In genomic region chr10:10557085-10557484, GRCm38 (mm10) we compare ENCODE assay signal across 7 mouse cellular contexts. TPM values are rescaled to one million over a fixed set of nuclear protein-coding genes. Genes with fewer than 3 reads are reported as not detected.
DNase-seq lines count a peak whose midpoint lies in the region; ATAC-seq and TF ChIP-seq lines count a peak whose summit lies in the region.

No protein-coding gene starts in this region.

- 12% methylated on average over 8 of the region's 8 CpGs for WGBS in forebrain, embryonic 13.5 days
- 6% methylated on average over 8 of the region's 8 CpGs for WGBS in hindbrain, embryonic 12.5 days
- WGBS in limb, embryonic 14.5 days, result 3% methylated on average over 8 of the region's 8 CpGs
- 10% methylated on average over 8 of the region's 8 CpGs for WGBS in midbrain, embryonic 12.5 days

- peak; percentile 34 for ATAC-seq in forebrain, embryonic 13.5 days
- peak; percentile 14; the same call in 1 of the 2 replicates for ATAC-seq in hindbrain, embryonic 12.5 days (ENCODE audit: low FRiP score)
- ATAC-seq in limb, embryonic 14.5 days (ENCODE audit: low FRiP score, low read depth), result peak; percentile 77
- peak; percentile 24 for ATAC-seq in midbrain, embryonic 12.5 days (ENCODE audit: low FRiP score, low read depth)

- H3K4me1 ChIP-seq in ES-E14 (ENCODE audit: control insufficient read depth in 2 of 2, insufficient read depth in 2 of 2, low read length in 2 of 2, poor library complexity in 1 of 2), result no peaks in the 10 kb centered on the region
- H3K4me1 ChIP-seq in forebrain, embryonic 13.5 days, result 0 out of 2 replicates have a peak, but pooled peaks cover 5% of the 10 kb centered on the region
- 0 out of 2 replicates have a peak, but pooled peaks cover 3% of the 10 kb centered on the region for H3K4me1 ChIP-seq in hindbrain, embryonic 12.5 days
- peaks cover 11% of the 10 kb centered on the region for H3K4me1 ChIP-seq in limb, embryonic 14.5 days (ENCODE audit: control insufficient read depth, insufficient read depth, low read length)
- H3K4me1 ChIP-seq in midbrain, embryonic 12.5 days, result no peaks in the 10 kb centered on the region

- no peaks in the 10 kb centered on the region for H3K36me3 ChIP-seq in ES-E14 (ENCODE audit: control insufficient read depth, insufficient read depth, low read length, poor library complexity, severe bottlenecking)
- no peaks in the 10 kb centered on the region for H3K36me3 ChIP-seq in forebrain, embryonic 13.5 days (ENCODE audit: poor library complexity, severe bottlenecking)
- H3K36me3 ChIP-seq in hindbrain, embryonic 12.5 days, result no peaks in the 10 kb centered on the region
- H3K36me3 ChIP-seq in limb, embryonic 14.5 days (ENCODE audit: control insufficient read depth, insufficient read depth, low read length), result no peaks in the 10 kb centered on the region
- H3K36me3 ChIP-seq in midbrain, embryonic 12.5 days, result no peaks in the 10 kb centered on the region

- H3K4me3 ChIP-seq in ES-E14 (ENCODE audit: insufficient read depth in 1 of 2, low read depth in 1 of 2, low read length in 2 of 2, poor library complexity in 1 of 2, severe bottlenecking in 1 of 2), result peak overlapping the region in 1 of 2 experiments; percentile 73; a peak in 1 of 4 replicates
- peak overlapping the region; percentile 65 for H3K4me3 ChIP-seq in forebrain, embryonic 13.5 days
- peak overlapping the region; percentile 64 for H3K4me3 ChIP-seq in hindbrain, embryonic 12.5 days
- H3K4me3 ChIP-seq in limb, embryonic 14.5 days (replicated peaks; ENCODE audit: low read length), result peak overlapping the region; percentile 69
- peak overlapping the region; percentile 61 for H3K4me3 ChIP-seq in midbrain, embryonic 12.5 days

- peak; percentile 13 for DNase-seq in ES-E14 (ENCODE audit: low read depth, low spot score)
- DNase-seq in adrenal gland, postnatal 25 days, result peak; percentile 10
- DNase-seq in limb, embryonic 14.5 days (ENCODE audit: low spot score), result peak; percentile 79
- no peak for DNase-seq in adipocyte (ENCODE audit: low spot score)

- peak overlapping the region; percentile 97 for H3K4me2 ChIP-seq in forebrain, embryonic 13.5 days
- H3K4me2 ChIP-seq in hindbrain, embryonic 12.5 days (replicated peaks), result peak overlapping the region; percentile 96
- peak overlapping the region; percentile 86 for H3K4me2 ChIP-seq in limb, embryonic 14.5 days (replicated peaks; ENCODE audit: low read depth, low read length, severe bottlenecking)
- H3K4me2 ChIP-seq in midbrain, embryonic 12.5 days (replicated peaks), result peak overlapping the region; percentile 85

- in situ Hi-C loops in ES-E14 (cut with MboI; ENCODE audit: low sequenced_read_pairs in 2 of 2, unreplicated experiment in 2 of 2), result loop anchor here in 1 of 2 experiments (25.0 kb wide), 1 partner anchor 195 kb away; no protein-coding TSS in a partner anchor

- H3K27ac ChIP-seq in ES-E14 (ENCODE audit: insufficient read depth, low read depth, low read length, poor library complexity, severe bottlenecking), result no peak overlapping the region
- no peak overlapping the region for H3K27ac ChIP-seq in forebrain, embryonic 13.5 days
- H3K27ac ChIP-seq in hindbrain, embryonic 12.5 days, result no peak overlapping the region
- H3K27ac ChIP-seq in limb, embryonic 14.5 days (replicated peaks; ENCODE audit: low read depth, low read length), result peak overlapping the region; percentile 40
- no peak overlapping the region for H3K27ac ChIP-seq in midbrain, embryonic 12.5 days (replicated peaks)

- no peaks in the 10 kb centered on the region for H3K9me3 ChIP-seq in ES-E14 (ENCODE audit: control insufficient read depth, insufficient read depth, low read depth, low read length)
- H3K9me3 ChIP-seq in forebrain, embryonic 13.5 days (replicated peaks), result no peaks in the 10 kb centered on the region
- no peaks in the 10 kb centered on the region for H3K9me3 ChIP-seq in hindbrain, embryonic 12.5 days (replicated peaks)
- no peaks in the 10 kb centered on the region for H3K9me3 ChIP-seq in limb, embryonic 14.5 days (ENCODE audit: control insufficient read depth, low read length)
- no peaks in the 10 kb centered on the region for H3K9me3 ChIP-seq in midbrain, embryonic 12.5 days

- TF ChIP-seq POLR2A in limb, embryonic 14.5 days (IDR thresholded peaks at IDR 0.05; ENCODE audit: borderline replicate concordance, extremely low read depth, insufficient read depth, insufficient read length), result no peak

- H3K27me3 ChIP-seq in forebrain, embryonic 13.5 days, result no peaks in the 10 kb centered on the region
- no peaks in the 10 kb centered on the region for H3K27me3 ChIP-seq in hindbrain, embryonic 12.5 days
- H3K27me3 ChIP-seq in limb, embryonic 14.5 days (ENCODE audit: control insufficient read depth, insufficient read depth, low read length), result no peaks in the 10 kb centered on the region
- H3K27me3 ChIP-seq in midbrain, embryonic 12.5 days, result peaks cover 9% of the 10 kb centered on the region; the same call in 1 of the 2 replicates

- no peak overlapping the region for H3K9ac ChIP-seq in ES-E14 (ENCODE audit: insufficient read depth, low read depth, low read length, poor library complexity, severe bottlenecking)
- 0 out of 2 replicates have a peak overlapping the region, but pooled peaks have one; percentile 68 for H3K9ac ChIP-seq in forebrain, embryonic 13.5 days
- no peak overlapping the region; the same call in 1 of the 2 replicates for H3K9ac ChIP-seq in hindbrain, embryonic 12.5 days
- H3K9ac ChIP-seq in limb, embryonic 14.5 days (ENCODE audit: low read depth, low read length, severe bottlenecking), result peak overlapping the region; percentile 74
- H3K9ac ChIP-seq in midbrain, embryonic 12.5 days (replicated peaks), result no peak overlapping the region

TF ChIP-seq in ES-E14, 5 proteins besides CTCF, POLR2A, EP300 and RAD21:
- TF ChIP-seq MAFK (IDR thresholded peaks at IDR 0.05; ENCODE audit: insufficient read depth, low read depth, low read length) (no peak), ZC3H11A (IDR thresholded peaks at IDR 0.05; ENCODE audit: borderline replicate concordance, low read depth, low read length) (no peak), CHD2 (IDR thresholded peaks at IDR 0.05; ENCODE audit: low read depth, low read length) (no peak)

RNA-seq across cellular contexts. Expression of gene Rab32, which starts 1.0 kb away (rescaled TPM):
- 1.0 and 1.8 TPM in 2 replicates for total RNA-seq in ES-E14 (2012; rRNA removed)
- total RNA-seq in adrenal gland, postnatal 25 days (2021), result 10.9 and 11.7 TPM in 2 replicates
- 3.7 and 4.7 TPM in 2 replicates for polyA plus RNA-seq in forebrain, embryonic 13.5 days (2015; fragmentation: Nextera tagmentation; extraction: Ambion mirVana)
- 13.0 and 13.5 TPM in 2 replicates for polyA plus RNA-seq in hindbrain, embryonic 12.5 days (2016; fragmentation: Nextera tagmentation; extraction: Ambion mirVana)
- 16.9 and 19.1 TPM in 2 replicates for polyA plus RNA-seq in limb, embryonic 14.5 days (2012; rRNA removed)
- polyA plus RNA-seq in limb, embryonic 14.5 days (2014; fragmentation: Nextera tagmentation; extraction: Ambion mirVana), result 34.9 and 39.5 TPM in 2 replicates
- 10.5 and 11.1 TPM in 2 replicates for polyA plus RNA-seq in midbrain, embryonic 12.5 days (2016; fragmentation: Nextera tagmentation; extraction: Ambion mirVana)

Comparison
In these comparisons a context has a peak if more than half of its experiments do, and no peak if none do; other contexts are left out.
1. H3K9ac ChIP-seq: peak in forebrain, embryonic 13.5 days (single experiment) and limb, embryonic 14.5 days (single experiment); none in ES-E14 (single experiment), hindbrain, embryonic 12.5 days (single experiment) and midbrain, embryonic 12.5 days (single experiment).
2. ATAC-seq: peak in every context shown above with its lines; median percentile 77 in limb, embryonic 14.5 days; 34 in forebrain, embryonic 13.5 days; 24 in midbrain, embryonic 12.5 days; 14 in hindbrain, embryonic 12.5 days.
3. Peak in every context shown above with its lines, with median percentiles within 50 percentile points of each other: H3K4me2 ChIP-seq.